Mouse (Mus musculus): ENCODE results near the gene Wdr25. TPM values are rescaled to one million over a fixed set of nuclear protein-coding genes. Genes with fewer than 3 reads are reported as not detected.

Gene Wdr25
- polyA plus RNA-seq, 1 experiment from 2014 or later: 4.9 TPM

DNA sequence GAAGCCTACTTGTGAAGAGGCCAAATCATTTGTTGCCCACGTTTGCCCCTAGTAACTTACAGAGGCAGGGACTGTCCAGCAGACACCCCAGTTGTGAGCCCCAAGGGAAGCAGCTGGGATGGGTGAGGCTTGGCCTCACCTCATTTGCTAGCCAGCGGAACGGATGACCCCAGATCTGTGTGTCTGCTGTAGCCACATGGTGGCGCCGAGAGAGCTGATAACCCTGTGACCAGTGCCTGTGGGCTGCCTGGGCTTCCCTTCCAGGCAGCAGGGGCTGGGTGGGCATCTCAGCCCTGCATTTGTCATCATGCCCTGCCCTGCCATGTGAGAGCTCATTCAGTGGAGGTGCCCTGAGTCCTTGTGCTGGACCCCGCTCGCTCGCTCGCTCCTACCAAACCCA, 130.3 kb downstream of the Wdr25 start:
- Histone ChIP-seq H3K9me3 (ENCODE audit: control insufficient read depth, low read length) (no peaks in the 10 kb centered on the region), H3K27ac (ENCODE audit: low read depth) (no peak overlapping the region), H3K4me3 (ENCODE audit: low read depth, low read length) (no peak overlapping the region), H3K27me3 (replicated peaks; ENCODE audit: control insufficient read depth, insufficient read depth, low read length) (no peaks in the 10 kb centered on the region), H3K9ac (ENCODE audit: low read length) (no peak overlapping the region), H3K36me3 (ENCODE audit: control insufficient read depth, insufficient read depth, low read length) (no peaks in the 10 kb centered on the region), H3K4me1 (replicated peaks; ENCODE audit: control insufficient read depth, insufficient read depth, low read length) (no peaks in the 10 kb centered on the region), H3K4me2 (ENCODE audit: low read length) (no peak overlapping the region)
- ATAC-seq (replicated peaks; ENCODE audit: low FRiP score, low TSS enrichment, low read depth) (no peak), DNase-seq (ENCODE audit: low spot score) (no peak)
- 64% methylated on average over 9 of the region's 9 CpGs for WGBS

DNA sequence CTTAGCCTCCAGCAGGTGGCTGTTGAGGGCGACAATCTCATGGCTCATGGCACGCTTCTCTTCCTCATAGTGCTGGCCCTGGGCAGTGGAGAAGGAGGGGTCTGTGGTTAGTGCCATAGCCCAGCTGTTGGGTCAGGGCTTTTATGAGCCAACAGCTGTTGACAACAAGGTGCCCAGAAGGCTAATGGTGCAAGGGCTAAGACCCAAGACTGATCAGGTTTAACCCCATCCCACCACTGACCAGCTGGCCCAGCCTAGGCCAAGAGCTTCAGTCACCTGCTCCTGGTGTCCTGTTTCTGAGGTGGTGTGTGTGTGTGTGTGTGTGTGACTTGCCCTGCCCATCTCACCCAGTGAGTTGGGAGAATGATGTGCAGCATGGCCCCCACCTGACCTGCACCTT, 143.6 kb downstream of the Wdr25 start:
- H3K36me3 ChIP-seq (ENCODE audit: control insufficient read depth, insufficient read depth, low read length): no peaks in the 10 kb centered on the region
- H3K27ac ChIP-seq (ENCODE audit: low read depth): no peak overlapping the region
- DNase-seq (ENCODE audit: low spot score): no peak
- no peak overlapping the region for H3K4me2 ChIP-seq (ENCODE audit: low read length)
- H3K9ac ChIP-seq (ENCODE audit: low read length): no peak overlapping the region
- 73% methylated on average over 2 of the region's 2 CpGs for WGBS
- no peak for ATAC-seq (replicated peaks; ENCODE audit: low FRiP score, low TSS enrichment, low read depth)
- H3K4me3 ChIP-seq (ENCODE audit: low read depth, low read length): no peak overlapping the region
- H3K9me3 ChIP-seq (ENCODE audit: control insufficient read depth, low read length): peaks cover 9% of the 10 kb centered on the region; the same call in 1 of the 2 replicates
- H3K4me1 ChIP-seq (replicated peaks; ENCODE audit: control insufficient read depth, insufficient read depth, low read length): no peaks in the 10 kb centered on the region
- H3K27me3 ChIP-seq (replicated peaks; ENCODE audit: control insufficient read depth, insufficient read depth, low read length): peaks cover 23% of the 10 kb centered on the region

DNA sequence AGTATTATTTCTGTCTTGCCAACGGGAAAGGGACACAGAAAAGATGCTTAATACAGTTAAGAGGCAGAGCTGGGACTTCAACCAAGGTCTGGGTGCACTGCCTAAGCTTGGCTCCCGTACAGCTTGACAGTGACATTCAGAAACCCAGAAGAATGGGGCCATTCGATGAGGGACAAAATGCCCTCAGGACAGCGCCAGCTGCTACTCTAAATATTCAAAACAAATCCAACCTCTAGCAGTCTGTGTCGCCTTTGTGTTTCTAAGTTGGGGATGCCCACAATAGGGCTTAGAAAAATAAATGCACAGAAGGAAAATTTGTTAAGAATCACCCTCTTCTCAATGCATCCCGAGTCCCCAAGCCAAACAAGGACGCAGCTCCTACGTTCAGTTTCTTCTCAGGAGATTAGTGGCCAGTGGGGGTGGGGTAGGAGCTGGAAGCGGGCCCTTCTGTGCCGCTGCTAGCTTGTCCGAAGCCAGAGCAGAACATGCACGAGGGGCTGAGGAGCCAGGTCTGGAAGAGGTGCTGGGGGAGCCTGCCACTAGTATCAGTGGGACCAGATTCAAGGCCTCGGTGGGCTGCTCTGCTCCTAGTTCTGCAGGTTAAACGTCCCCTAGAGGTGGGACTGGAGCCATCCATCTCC, 144.9 kb downstream of the Wdr25 start:
- Histone ChIP-seq H3K4me1 (replicated peaks; ENCODE audit: control insufficient read depth, insufficient read depth, low read length) (no peaks in the 10 kb centered on the region), H3K9ac (ENCODE audit: low read length) (no peak overlapping the region), H3K27me3 (replicated peaks; ENCODE audit: control insufficient read depth, insufficient read depth, low read length) (peaks cover 11% of the 10 kb centered on the region), H3K9me3 (ENCODE audit: control insufficient read depth, low read length) (peaks cover 9% of the 10 kb centered on the region; the same call in 1 of the 2 replicates), H3K4me3 (ENCODE audit: low read depth, low read length) (no peak overlapping the region), H3K27ac (ENCODE audit: low read depth) (no peak overlapping the region), H3K36me3 (ENCODE audit: control insufficient read depth, insufficient read depth, low read length) (no peaks in the 10 kb centered on the region), H3K4me2 (ENCODE audit: low read length) (no peak overlapping the region)
- 59% methylated on average over 14 of the region's 14 CpGs for WGBS
- DNase-seq (ENCODE audit: low spot score) (no peak), ATAC-seq (replicated peaks; ENCODE audit: low FRiP score, low TSS enrichment, low read depth) (no peak)

DNA sequence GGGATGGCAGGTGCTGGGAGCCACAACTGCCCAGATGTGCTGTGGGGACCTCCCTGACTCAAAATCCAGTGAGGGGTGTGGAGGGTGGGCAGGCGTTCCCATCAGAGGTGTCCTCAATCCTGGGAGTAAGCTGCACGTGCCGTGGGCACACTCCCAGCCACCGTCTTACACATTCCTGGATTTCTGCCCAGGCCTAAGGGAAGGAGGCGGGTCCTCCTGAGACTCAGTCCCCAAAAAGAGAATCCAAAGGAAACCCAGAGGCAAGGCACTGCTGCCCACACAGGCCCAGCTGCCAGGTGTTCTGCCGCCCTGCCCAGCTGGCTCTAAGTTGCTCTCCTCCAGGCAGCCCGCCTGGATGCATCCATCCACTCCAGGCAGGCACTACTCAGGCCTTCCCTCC, 145.9 kb downstream of the Wdr25 start:
- Histone ChIP-seq H3K9ac (ENCODE audit: low read length) (no peak overlapping the region), H3K9me3 (ENCODE audit: control insufficient read depth, low read length) (no peaks in the 10 kb centered on the region), H3K36me3 (ENCODE audit: control insufficient read depth, insufficient read depth, low read length) (no peaks in the 10 kb centered on the region), H3K4me3 (ENCODE audit: low read depth, low read length) (no peak overlapping the region), H3K4me1 (replicated peaks; ENCODE audit: control insufficient read depth, insufficient read depth, low read length) (no peaks in the 10 kb centered on the region), H3K27me3 (replicated peaks; ENCODE audit: control insufficient read depth, insufficient read depth, low read length) (peaks cover 6% of the 10 kb centered on the region; the same call in 1 of the 2 replicates), H3K27ac (ENCODE audit: low read depth) (no peak overlapping the region), H3K4me2 (ENCODE audit: low read length) (no peak overlapping the region)
- 68% methylated on average over 7 of the region's 7 CpGs for WGBS
- ATAC-seq (replicated peaks; ENCODE audit: low FRiP score, low TSS enrichment, low read depth) (no peak), DNase-seq (ENCODE audit: low spot score) (no peak)

DNA sequence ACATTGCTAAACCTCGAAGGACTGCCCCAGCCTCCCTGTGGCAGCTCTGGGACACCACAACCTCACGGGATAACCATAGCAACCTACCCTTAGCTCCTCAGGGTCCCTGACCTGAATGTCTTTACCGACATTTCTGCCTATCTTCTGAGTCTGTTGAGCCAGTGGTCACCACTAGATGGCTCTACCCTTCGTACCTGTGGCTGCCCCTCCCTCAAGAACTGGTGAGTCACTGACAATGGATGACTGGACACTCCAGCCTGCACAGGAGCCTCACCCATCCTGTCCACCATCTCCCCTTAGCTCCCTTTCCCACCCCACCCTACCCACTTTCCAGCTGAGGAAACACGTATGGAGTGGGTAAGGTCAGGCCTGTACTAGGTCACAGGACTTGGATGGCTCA, 151.1 kb downstream of the Wdr25 start:
- DNase-seq (ENCODE audit: low spot score) (no peak), ATAC-seq (replicated peaks; ENCODE audit: low FRiP score, low TSS enrichment, low read depth) (no peak)
- H3K27ac ChIP-seq (ENCODE audit: low read depth): no peak overlapping the region
- H3K9me3 ChIP-seq (ENCODE audit: control insufficient read depth, low read length): no peaks in the 10 kb centered on the region
- H3K4me3 ChIP-seq (ENCODE audit: low read depth, low read length): no peak overlapping the region
- H3K4me2 ChIP-seq (ENCODE audit: low read length): no peak overlapping the region
- H3K4me1 ChIP-seq (replicated peaks; ENCODE audit: control insufficient read depth, insufficient read depth, low read length): no peaks in the 10 kb centered on the region
- no peaks in the 10 kb centered on the region for H3K36me3 ChIP-seq (ENCODE audit: control insufficient read depth, insufficient read depth, low read length)
- WGBS: 21% methylated on average over 5 of the region's 5 CpGs
- H3K9ac ChIP-seq (ENCODE audit: low read length): no peak overlapping the region
- peaks cover 13% of the 10 kb centered on the region; the same call in 1 of the 2 replicates for H3K27me3 ChIP-seq (replicated peaks; ENCODE audit: control insufficient read depth, insufficient read depth, low read length)

DNA sequence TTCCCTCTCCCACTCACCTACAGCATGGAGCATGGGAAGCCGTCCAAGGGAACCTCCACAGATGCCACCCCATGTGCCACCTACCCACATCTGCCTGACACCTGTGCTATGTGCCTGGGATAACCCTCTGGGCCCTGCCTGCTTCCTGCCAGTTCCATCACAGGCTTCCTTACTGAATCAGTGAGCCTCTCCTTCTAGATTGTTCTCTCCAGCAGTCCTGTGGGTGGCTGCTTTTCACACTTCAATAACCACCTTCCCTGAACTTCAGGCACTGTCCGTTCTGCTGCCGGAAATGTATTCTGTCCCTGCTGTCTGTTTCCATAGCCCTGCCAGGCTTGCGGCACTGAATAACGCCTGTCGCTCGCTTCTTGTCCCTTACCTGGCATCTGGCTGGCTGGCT, 152.2 kb downstream of the Wdr25 start:
- Histone ChIP-seq H3K27me3 (replicated peaks; ENCODE audit: control insufficient read depth, insufficient read depth, low read length) (peaks cover 21% of the 10 kb centered on the region), H3K27ac (ENCODE audit: low read depth) (no peak overlapping the region), H3K36me3 (ENCODE audit: control insufficient read depth, insufficient read depth, low read length) (no peaks in the 10 kb centered on the region), H3K9ac (ENCODE audit: low read length) (no peak overlapping the region), H3K4me1 (replicated peaks; ENCODE audit: control insufficient read depth, insufficient read depth, low read length) (no peaks in the 10 kb centered on the region), H3K9me3 (ENCODE audit: control insufficient read depth, low read length) (no peaks in the 10 kb centered on the region), H3K4me3 (ENCODE audit: low read depth, low read length) (no peak overlapping the region), H3K4me2 (ENCODE audit: low read length) (no peak overlapping the region)
- DNase-seq (ENCODE audit: low spot score) (no peak), ATAC-seq (replicated peaks; ENCODE audit: low FRiP score, low TSS enrichment, low read depth) (no peak)
- WGBS: 83% methylated on average over 7 of the region's 7 CpGs

DNA sequence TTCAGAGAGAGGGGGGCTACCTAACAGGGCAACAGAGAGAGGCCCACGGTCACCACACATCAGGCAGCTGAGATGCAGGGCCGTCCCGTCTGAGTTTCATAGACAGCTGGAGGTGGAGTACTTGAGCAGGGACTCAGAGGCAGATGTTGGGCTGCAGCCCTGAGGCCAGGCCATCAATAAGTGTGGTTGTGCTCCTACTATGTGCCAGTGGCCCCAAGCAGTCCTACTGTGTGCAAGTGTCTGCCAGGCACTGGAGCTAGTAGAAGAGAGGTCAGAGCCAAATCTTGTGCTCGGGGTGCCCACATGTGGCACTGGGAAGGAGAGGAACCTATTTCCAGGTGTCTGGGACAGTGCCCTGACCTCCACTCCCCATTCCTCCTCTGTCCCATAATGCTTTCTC, 156.5 kb downstream of the Wdr25 start:
- 86% methylated on average over 4 of the region's 4 CpGs for WGBS

DNA sequence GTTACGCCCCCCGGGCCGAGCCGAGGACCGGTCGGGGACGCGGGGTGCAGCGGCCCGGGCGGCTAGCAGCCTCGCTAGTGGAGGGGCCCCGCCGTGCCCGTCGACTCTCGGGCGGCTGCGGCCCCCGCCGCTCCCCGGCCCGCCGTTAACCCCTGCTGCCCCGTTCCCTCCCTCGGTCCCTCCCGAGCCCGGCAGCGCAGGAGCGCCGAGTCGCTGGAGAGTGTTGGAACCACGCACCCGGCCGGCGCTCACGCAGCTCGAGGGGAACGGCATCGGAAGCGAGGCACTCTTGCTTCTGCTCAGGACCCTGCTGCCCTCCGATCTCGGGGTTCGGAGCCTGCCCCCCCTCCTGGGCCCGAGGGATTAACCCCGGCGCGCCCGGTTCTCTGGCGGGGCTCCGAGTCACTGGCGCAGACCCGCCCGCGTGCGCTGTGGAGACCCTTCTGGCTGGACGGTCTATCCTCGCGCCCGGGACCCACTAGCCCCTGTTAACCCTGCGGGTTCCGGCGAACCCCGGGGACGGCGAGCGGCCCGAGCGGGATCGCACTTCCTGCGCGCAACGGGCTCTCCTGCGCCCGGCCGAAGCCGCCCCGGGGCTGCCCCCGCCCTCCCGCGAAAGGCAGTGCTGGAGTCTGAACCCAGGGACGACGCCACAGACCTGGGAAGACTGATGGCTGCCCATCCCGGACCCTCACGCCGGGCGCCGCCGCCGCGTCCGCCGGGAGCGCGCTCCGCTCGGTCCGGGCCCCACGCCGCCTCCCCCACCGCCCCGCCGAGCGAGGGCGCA, 159.8 kb downstream of the Wdr25 start:
- Histone ChIP-seq H3K4me2 (ENCODE audit: low read length) (peak overlapping the region; percentile 74), H3K36me3 (ENCODE audit: control insufficient read depth, insufficient read depth, low read length) (no peaks in the 10 kb centered on the region), H3K27me3 (replicated peaks; ENCODE audit: control insufficient read depth, insufficient read depth, low read length) (peaks cover 73% of the 10 kb centered on the region), H3K27ac (ENCODE audit: low read depth) (no peak overlapping the region), H3K4me1 (replicated peaks; ENCODE audit: control insufficient read depth, insufficient read depth, low read length) (peaks cover 14% of the 10 kb centered on the region; the same call in 1 of the 2 replicates), H3K4me3 (ENCODE audit: low read depth, low read length) (peak overlapping the region; percentile 40), H3K9ac (ENCODE audit: low read length) (peak overlapping the region; percentile 50), H3K9me3 (ENCODE audit: control insufficient read depth, low read length) (no peaks in the 10 kb centered on the region)
- ATAC-seq (replicated peaks; ENCODE audit: low FRiP score, low TSS enrichment, low read depth) (peak; percentile 42), DNase-seq (ENCODE audit: low spot score) (peak; percentile 65)
- under 1% methylated on average over 77 of the region's 105 CpGs for WGBS

More for the DNA sequence above, 156.5 kb downstream of the Wdr25 start:
- no peak overlapping the region for H3K4me2 ChIP-seq (ENCODE audit: low read length)
- no peak overlapping the region for H3K4me3 ChIP-seq (ENCODE audit: low read depth, low read length)
- H3K36me3 ChIP-seq (ENCODE audit: control insufficient read depth, insufficient read depth, low read length): no peaks in the 10 kb centered on the region
- no peak overlapping the region for H3K9ac ChIP-seq (ENCODE audit: low read length)
- DNase-seq (ENCODE audit: low spot score): no peak
- ATAC-seq (replicated peaks; ENCODE audit: low FRiP score, low TSS enrichment, low read depth): no peak
- H3K4me1 ChIP-seq (replicated peaks; ENCODE audit: control insufficient read depth, insufficient read depth, low read length): peaks cover 14% of the 10 kb centered on the region; the same call in 1 of the 2 replicates
- H3K27ac ChIP-seq (ENCODE audit: low read depth): no peak overlapping the region
- H3K9me3 ChIP-seq (ENCODE audit: control insufficient read depth, low read length): no peaks in the 10 kb centered on the region
- peaks cover 61% of the 10 kb centered on the region for H3K27me3 ChIP-seq (replicated peaks; ENCODE audit: control insufficient read depth, insufficient read depth, low read length)
